Mouse (Mus musculus): ENCODE results near the gene Fam117a. TPM values are rescaled to one million over a fixed set of nuclear protein-coding genes. Genes with fewer than 3 reads are reported as not detected.

Fam117a gene
- polyA plus RNA-seq, 2 experiments from 2014 or later, result 21.1 to 26.9 TPM

DNA sequence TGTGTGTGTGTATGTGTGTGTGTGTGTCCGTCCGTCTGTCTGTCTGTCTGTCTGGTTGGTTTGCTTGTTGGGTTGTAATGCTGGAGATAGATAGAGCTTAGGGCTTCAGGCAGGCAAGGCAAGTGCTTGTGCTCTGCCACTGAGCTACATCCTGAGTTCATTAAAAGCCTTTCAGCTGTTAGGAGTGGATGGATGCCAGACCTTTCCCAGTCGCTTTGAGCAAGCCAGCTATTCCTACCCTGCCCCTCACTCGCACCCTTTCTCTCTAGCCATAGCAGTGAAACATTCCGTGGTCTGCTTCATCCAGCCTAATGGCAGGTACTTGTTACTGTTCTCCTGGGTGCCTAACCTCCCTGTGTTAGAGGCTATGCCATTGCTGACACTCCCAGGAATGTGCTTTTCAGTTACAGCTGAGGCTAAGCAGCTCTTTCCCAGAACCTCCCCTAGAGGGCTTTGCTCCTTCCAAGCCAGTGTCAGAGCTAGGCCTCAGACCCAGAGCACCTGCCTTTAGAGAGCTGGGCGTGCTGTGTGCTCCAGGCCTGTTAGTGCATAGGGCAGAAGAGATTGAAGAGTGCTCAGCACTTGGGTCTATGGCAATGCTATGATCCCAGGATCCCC is 29.6 kb downstream of the Fam117a start:
- ATAC-seq, result no peak

DNA sequence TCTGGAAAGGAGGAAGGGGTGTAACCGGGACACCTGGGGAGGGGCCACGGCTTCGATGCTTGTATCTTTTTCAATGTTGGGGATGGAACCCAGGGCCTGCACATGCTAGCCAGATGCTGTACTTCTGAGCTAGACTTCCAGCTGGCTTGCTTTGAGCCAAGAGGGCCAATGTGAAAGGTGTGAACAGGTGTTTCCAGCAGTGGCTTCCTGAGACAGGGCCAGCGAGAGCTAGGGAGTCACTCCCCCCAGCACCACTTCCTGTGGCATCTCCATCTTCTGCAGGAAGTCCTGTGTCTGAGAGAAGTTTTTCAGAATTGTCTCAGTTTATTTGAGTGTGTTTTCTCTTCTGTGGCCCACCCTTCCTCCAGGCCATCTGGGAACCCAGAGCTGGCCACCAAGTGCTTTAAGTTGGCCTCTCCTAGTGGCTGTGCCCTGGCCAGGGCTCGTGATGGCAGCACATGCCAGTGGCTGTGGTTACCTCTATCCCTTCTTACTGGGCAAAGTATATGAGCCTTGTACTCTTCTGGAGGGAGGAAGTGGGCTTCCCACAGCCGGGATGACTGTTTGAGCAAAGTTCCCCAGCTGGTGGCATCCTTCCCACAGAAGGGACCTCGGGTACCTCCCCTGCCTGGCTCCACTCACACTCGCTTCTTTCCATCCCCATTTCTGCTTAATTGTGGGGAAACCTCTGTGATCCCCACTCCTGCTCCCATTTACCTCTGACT is 30.4 kb downstream of the Fam117a start:
- peak; percentile 95 for ATAC-seq

DNA sequence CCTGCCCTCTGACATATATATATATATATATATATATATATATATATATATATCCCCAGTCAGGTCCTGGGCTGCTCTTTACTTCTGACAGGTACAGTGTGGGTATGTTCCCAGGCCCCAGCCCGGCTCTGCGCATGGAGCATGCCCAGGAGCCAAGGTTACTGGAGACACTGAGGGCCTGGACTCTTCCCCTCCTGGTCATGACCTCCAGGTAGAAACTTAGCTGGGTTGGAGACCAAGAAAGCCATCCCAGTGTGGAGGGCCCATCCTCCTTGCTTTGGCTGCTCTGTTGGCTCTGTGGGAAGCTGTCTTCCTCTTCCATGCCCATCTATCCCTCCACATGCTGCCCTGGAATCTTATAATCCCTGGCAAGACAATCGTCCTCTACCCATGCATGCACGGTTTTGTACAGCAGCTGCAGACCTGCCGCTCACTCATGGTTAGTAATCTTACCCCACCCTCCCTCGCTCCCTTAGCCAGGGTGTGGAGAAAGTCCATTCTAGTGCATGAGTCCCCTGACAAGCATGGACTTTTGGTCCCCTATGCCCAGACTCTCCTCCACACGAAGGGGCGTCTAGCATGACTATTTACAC is 31.5 kb downstream of the Fam117a start:
- no peak for ATAC-seq

- no peak for ATAC-seq
These were observed 32.1 kb downstream of the Fam117a start for GRCm38 (mm10) chr11:95368871-95369270.

DNA sequence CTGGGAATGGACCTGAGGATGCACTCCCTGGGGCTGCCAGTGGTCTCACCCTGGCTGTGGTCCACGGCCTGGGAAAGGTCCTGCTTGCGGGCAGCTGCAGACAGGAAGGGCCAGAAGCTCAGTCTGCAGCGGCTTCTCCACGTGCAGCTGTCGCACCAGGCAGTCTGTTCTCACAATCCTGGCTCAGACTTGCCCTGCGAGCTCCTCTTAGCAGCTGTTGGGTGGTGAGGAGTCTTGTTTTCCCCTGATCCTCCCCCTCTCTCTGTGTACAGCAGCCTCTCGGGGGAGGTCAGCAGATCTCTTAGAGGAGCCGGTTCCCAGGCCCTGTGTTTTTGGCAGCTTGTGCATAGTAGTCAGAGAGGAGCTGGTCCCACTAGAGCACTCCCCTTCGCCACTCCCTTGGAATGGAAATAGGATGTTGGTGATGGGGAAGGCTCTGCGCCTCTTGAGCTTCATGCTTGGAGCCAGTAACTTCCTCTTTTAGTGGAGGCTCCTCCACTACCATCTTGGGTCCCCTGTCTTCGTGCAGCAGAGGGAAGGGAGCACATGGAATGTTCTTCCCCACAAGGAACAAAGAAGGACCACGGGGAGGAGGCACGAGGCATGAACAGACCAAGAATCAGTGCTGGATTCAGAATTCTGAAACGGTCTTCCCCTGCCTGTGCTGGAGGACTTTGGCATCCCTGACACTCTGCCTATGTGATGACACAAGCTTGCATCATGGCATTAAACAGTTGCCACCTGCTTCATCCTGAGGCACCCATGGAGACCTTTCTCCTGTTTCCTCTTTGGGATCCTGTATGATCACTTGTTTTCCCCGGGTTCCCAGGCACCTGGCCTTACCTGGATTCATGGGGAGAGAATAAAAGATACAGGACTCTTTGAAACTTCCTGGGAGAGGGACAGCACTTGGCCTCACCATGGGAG is 33.4 kb downstream of the Fam117a start:
- no peak for ATAC-seq

- no peak for ATAC-seq
These were observed 34.4 kb downstream of the Fam117a start for GRCm38 (mm10) chr11:95371182-95371581.

- ATAC-seq, result peak; percentile 56
These were observed 42.1 kb downstream of the Fam117a start for GRCm38 (mm10) chr11:95378926-95379325.

GRCm38 (mm10) chr11:95379552-95379951 is 42.7 kb downstream of the Fam117a start:
- ATAC-seq, result no peak

- ATAC-seq, result no peak
These were observed 43.9 kb downstream of the Fam117a start for GRCm38 (mm10) chr11:95380711-95381110.

DNA sequence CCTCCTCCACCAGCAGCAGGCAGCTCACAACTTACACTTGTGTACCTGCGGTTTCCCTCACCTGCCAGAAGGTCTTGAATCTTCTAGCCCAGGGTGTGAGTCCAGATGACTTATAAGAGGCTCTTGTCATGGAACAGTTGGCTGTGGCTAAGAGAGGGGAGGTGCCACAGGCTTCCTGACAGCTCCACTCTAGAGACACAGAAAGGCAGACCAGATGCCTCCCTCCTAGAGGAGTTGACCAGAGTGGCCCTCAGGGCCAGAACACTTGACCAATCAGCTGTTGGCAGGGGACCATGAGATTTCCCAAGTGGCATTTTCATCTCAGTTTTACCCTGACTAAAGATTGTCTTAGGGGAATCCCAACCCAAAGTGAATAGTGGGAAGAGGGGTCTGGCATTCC is 44.3 kb downstream of the Fam117a start:
- no peak for ATAC-seq

DNA sequence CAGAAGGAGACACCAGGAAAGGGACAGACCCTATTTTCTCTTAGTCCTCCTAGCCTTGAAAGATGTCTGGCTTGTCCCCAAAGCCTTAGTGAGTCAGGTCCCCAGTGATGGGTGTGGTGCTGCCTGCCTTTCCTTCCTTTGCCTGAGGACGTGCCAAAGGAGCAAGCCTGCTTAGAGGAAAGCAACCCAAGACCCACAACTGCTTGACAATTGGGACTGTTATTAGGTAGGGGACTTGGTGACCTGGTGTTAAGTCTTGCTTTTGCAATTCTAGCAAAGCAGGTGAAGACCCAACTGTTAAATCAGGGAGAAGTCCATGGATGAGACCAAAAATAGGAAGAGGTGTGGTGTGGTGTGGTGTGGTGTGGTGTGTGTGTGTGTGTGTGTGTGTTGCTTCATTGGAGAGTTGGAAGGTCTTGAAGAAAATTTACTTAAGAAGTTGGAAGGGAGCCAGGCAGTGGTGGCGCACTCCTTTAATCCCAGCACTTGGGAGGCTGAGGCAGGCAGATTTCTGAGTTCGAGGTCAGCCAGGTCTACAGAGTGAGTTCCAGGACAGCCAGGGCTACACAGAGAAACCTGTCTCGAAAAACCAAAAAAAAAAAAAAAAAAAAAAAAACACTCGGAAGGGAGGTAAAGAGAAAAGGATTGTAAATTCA is 46.6 kb downstream of the Fam117a start:
- no peak for ATAC-seq

DNA sequence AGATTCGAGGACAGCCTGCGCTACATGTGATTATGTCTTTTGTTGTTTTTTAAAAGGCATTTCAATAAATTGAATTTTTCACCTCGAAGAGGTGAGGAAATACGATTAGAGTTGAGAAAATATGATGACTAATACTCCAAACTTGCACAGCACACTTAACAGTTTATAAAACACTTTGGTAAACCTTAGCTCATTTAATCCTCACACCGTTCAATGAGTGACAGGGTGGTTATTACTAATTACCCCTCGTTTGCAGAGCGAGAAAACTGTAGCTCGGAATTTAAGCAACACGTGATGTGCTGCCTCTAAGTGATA is 47.1 kb downstream of the Fam117a start:
- ATAC-seq, result no peak

DNA sequence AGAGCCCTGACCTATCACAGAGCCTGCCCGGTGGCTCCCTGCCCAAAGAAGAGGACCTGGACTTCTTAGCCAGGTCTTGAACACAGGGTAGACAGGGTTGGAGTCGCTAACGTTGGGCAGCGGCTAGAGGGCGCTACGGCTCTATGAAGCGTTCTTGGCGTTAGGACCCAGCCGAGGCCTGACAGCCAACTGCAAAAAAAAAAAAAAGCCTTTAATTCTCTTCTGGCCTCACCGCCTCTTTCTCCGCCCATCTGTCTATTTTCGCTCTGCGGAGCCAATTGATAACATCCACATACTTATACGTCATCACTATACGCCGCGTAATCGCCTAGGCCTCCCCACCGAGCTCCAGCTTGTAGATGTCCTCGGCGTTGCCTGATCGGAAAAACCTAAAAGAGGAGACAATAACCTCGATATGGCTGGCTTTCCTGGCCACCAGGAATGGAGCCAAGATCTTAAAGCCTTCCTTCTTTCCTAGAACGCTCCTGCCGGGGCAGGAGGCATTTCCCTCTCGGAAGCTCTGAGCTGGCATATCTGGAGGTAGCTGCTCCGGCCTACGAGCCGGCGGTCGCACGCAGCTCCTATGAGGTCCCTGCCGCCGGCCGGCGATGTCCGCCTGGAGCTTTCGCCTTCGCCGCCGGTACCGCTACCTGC is 47.6 kb downstream of the Fam117a start, which contains the start of gene Slc35b1:
Gene Slc35b1, plus strand, starts transcription at position 374 of the 654 bp plus-strand sequence.
- peak; percentile 92 for ATAC-seq

GRCm38 (mm10) chr11:95384973-95385320 is 48.1 kb downstream of the Fam117a start:
- ATAC-seq, result peak; percentile 24

GRCm38 (mm10) chr11:95387354-95387753 is 50.5 kb downstream of the Fam117a start:
- no peak for ATAC-seq

DNA sequence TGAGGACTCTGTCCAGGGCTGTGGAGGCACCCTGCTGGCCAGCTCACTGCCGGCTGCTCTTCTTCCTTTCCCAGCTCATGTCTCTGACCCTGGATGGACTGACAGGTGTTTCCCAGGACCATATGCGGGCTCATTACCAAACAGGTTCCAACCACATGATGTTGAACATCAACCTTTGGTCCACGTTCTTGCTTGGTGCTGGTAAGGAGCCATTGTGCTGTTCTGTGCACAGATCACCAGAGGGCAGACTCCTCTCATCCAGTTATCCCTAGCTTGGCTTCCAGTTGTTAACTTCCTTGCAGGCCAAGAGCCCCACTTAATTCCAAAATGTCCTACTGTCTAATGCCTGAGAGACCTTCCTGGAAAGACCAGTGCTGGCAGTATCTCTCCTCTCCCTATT is 52.2 kb downstream of the Fam117a start:
- no peak for ATAC-seq

DNA sequence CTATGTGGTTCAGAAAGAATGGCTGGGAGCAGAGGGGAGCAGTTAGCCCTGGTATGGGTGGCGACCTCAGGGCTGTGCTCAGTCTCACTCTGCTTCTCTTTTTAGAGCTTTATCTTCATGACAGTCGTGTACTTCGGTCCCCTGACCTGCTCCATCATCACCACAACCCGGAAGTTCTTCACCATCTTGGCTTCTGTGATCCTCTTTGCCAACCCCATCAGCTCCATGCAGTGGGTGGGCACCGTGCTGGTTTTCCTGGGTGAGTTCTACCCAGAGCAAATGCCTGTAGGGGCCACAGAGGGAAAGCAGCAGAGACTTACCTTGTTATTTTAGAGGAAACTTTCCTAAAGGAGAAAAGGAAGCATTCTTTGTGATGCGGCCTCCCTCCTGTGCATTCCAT is 53.6 kb downstream of the Fam117a start:
- no peak for ATAC-seq

DNA sequence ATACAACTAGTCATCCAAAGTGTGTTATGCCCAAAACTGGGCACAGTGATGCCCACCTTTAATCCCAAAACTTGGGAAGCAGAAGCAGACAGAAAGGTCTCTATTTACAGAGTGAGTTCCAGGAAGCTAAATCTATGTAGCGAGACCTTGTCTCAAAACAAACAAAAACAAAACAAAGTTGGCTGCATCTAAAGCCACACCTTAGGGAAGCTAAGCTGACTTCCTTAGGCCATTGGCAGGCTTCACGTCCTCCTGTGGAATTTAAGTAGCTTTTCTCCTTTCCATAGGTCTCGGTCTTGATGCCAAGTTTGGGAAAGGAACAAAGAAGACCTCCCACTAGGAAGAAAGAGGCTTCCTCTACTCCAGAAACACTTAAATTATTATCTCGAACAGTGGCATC is 54.4 kb downstream of the Fam117a start:
- ATAC-seq, result no peak

GRCm38 (mm10) chr11:95391743-95392142 is 54.9 kb downstream of the Fam117a start:
- ATAC-seq, result no peak

DNA sequence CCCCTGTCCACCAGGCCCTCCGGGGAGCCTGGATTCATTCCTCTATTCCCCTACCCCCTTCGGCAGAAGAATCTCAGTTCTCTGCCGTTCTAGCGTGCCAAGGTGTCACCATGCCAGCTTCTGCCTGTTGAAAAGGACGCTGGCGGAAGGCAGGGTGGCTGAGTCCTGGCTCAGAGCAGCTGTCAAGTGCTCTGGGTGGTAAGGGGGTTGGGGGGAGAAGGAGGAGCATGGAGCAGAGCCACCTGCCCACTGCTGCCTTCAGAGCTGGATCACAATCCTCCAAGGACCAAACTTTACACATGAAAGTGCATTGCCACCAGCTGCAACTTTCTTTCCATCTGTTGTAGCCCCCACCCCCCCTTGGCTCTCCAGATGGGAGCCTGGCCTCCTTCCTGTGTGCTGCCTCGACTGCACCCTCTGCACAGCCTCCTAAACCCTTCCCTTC is 55.4 kb downstream of the Fam117a start:
- ATAC-seq, result no peak

- no peak for ATAC-seq
These were observed 56.1 kb downstream of the Fam117a start for GRCm38 (mm10) chr11:95392708-95393499.

Data from CD4-positive, CD25-positive, alpha-beta regulatory T cell, adult 4 months (primary cell).